ENCODE assay signal across 12 mouse cellular contexts in the genomic region with DNA sequence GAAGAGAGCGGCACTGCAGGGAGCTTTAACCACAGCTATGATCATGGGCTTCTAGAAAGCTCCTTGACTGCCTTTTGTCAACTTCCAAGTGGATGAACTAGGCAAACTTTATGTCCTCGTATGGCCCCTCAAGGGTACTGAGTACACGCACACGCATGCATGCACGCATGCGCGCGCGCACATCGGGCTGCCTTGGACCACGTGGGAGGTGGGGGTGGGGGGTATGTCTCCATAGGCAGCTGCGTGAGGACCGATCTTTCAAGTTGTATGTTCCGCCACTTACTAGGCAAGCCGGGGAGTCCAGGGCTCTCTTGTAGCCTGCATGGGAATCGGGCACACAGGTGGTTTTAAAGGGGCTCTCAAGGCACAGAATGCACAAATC. TPM values are rescaled to one million over a fixed set of nuclear protein-coding genes. Genes with fewer than 3 reads are reported as not detected.
A peak's percentile ranks its signal among the peaks of the same experiment; 100 is the strongest.
DNase-seq lines count a peak whose midpoint lies in the region; ATAC-seq lines count a peak whose summit lies in the region.
"Had no signal": no experiment of that assay in that cellular context is flagged by ENCODE, and none has a peak within 500 bp of the region (broad histone marks: within the 10 kb centered on the region; RNA-seq: fewer than 3 reads in every experiment).

No protein-coding gene starts in this region.

- H3K4me1 ChIP-seq in heart, embryonic 15.5 days (replicated peaks) = peaks cover 13% of the 10 kb centered on the region
- H3K4me1 ChIP-seq in midbrain, embryonic 14.5 days (ENCODE audit: control insufficient read depth, insufficient read depth, low read length) = no peaks in the 10 kb centered on the region
- H3K4me1 ChIP-seq in midbrain, embryonic 11.5 days (ENCODE audit: control insufficient read depth, insufficient read depth, low read length) = peaks cover 4% of the 10 kb centered on the region; the same call in 1 of the 2 replicates
- H3K4me1 ChIP-seq in hindbrain, embryonic 16.5 days (ENCODE audit: control insufficient read depth, insufficient read depth, low read depth, low read length) = peaks cover 4% of the 10 kb centered on the region
- peaks cover 7% of the 10 kb centered on the region for H3K4me1 ChIP-seq in neural tube, embryonic 13.5 days (replicated peaks)

- H3K27ac ChIP-seq in heart, embryonic 15.5 days = no peak overlapping the region
- H3K27ac ChIP-seq in midbrain, embryonic 14.5 days (replicated peaks; ENCODE audit: low read depth, low read length) = no peak overlapping the region
- no peak overlapping the region for H3K27ac ChIP-seq in midbrain, embryonic 11.5 days (ENCODE audit: low read depth, low read length)
- H3K27ac ChIP-seq in hindbrain, embryonic 16.5 days (ENCODE audit: low read depth, low read length) = no peak overlapping the region
- no peak overlapping the region for H3K27ac ChIP-seq in neural tube, embryonic 13.5 days (replicated peaks)
- H3K27ac ChIP-seq: midbrain, embryonic 12.5 days had no signal

- 65% methylated on average over 16 of the region's 16 CpGs for WGBS in heart, embryonic 15.5 days
- 74% methylated on average over 16 of the region's 16 CpGs for WGBS in midbrain, embryonic 14.5 days
- WGBS in midbrain, embryonic 11.5 days = 78% methylated on average over 16 of the region's 16 CpGs
- WGBS in hindbrain, embryonic 16.5 days = 74% methylated on average over 16 of the region's 16 CpGs
- WGBS in neural tube, embryonic 13.5 days = 65% methylated on average over 16 of the region's 16 CpGs

- DNase-seq in heart, postnatal 25 days (ENCODE audit: low spot score) = no peak
- no peak for DNase-seq in midbrain, embryonic 14.5 days
- DNase-seq in midbrain, embryonic 11.5 days (ENCODE audit: low spot score, missing footprints) = no peak
- no peak for DNase-seq in adrenal gland, postnatal 4 days (ENCODE audit: low spot score in 2 of 2)
- DNase-seq in left cerebral cortex, postnatal 25 days (ENCODE audit: low spot score in 2 of 2) = no peak
- DNase-seq: cerebellum, adult 18-20 months; thymus, adult 18-20 months had no signal

- H3K4me2 ChIP-seq in heart, embryonic 15.5 days = peak overlapping the region; percentile 53
- H3K4me2 ChIP-seq in midbrain, embryonic 14.5 days (ENCODE audit: low read length) = peak overlapping the region; percentile 17; the same call in 1 of the 2 replicates
- no peak overlapping the region for H3K4me2 ChIP-seq in midbrain, embryonic 11.5 days
- H3K4me2 ChIP-seq in hindbrain, embryonic 16.5 days (ENCODE audit: low read length) = peak overlapping the region; percentile 38
- H3K4me2 ChIP-seq in neural tube, embryonic 13.5 days = peak overlapping the region; percentile 35
- H3K4me2 ChIP-seq: midbrain, embryonic 12.5 days had no signal

- no peak overlapping the region for H3K9ac ChIP-seq in heart, embryonic 15.5 days
- H3K9ac ChIP-seq in midbrain, embryonic 14.5 days (replicated peaks; ENCODE audit: low read length) = no peak overlapping the region
- H3K9ac ChIP-seq in midbrain, embryonic 11.5 days (ENCODE audit: low read length) = no peak overlapping the region
- H3K9ac ChIP-seq in hindbrain, embryonic 16.5 days (ENCODE audit: low read depth, low read length) = no peak overlapping the region
- no peak overlapping the region for H3K9ac ChIP-seq in neural tube, embryonic 13.5 days
- H3K9ac ChIP-seq: midbrain, embryonic 12.5 days had no signal

- no peak for ATAC-seq in heart, embryonic 15.5 days (replicated peaks; ENCODE audit: insufficient number of reproducible peaks, insufficient read depth, low FRiP score, low read depth)
- ATAC-seq in midbrain, embryonic 14.5 days (ENCODE audit: low FRiP score, low TSS enrichment) = no peak
- no peak for ATAC-seq in midbrain, embryonic 11.5 days (ENCODE audit: low FRiP score)
- no peak for ATAC-seq in hindbrain, embryonic 16.5 days
- no peak for ATAC-seq in neural tube, embryonic 13.5 days (ENCODE audit: low read depth)

- no peaks in the 10 kb centered on the region for H3K9me3 ChIP-seq in heart, embryonic 15.5 days (replicated peaks)
- no peaks in the 10 kb centered on the region for H3K9me3 ChIP-seq in midbrain, embryonic 14.5 days (ENCODE audit: control insufficient read depth, low read length)
- no peaks in the 10 kb centered on the region for H3K9me3 ChIP-seq in midbrain, embryonic 11.5 days (ENCODE audit: control insufficient read depth, low read length)
- no peaks in the 10 kb centered on the region for H3K9me3 ChIP-seq in hindbrain, embryonic 16.5 days (ENCODE audit: control insufficient read depth, low read length)
- H3K9me3 ChIP-seq in neural tube, embryonic 13.5 days = no peaks in the 10 kb centered on the region
- H3K9me3 ChIP-seq: midbrain, embryonic 12.5 days had no signal

- 0 out of 2 replicates have a peak overlapping the region, but pooled peaks have one; percentile 12 for H3K4me3 ChIP-seq in heart, embryonic 15.5 days
- no peak overlapping the region for H3K4me3 ChIP-seq in midbrain, embryonic 14.5 days (replicated peaks; ENCODE audit: low read depth, low read length)
- H3K4me3 ChIP-seq in midbrain, embryonic 11.5 days (ENCODE audit: low read depth, low read length) = no peak overlapping the region
- no peak overlapping the region for H3K4me3 ChIP-seq in hindbrain, embryonic 16.5 days (ENCODE audit: low read length)
- H3K4me3 ChIP-seq in neural tube, embryonic 13.5 days = no peak overlapping the region
- H3K4me3 ChIP-seq: midbrain, embryonic 12.5 days had no signal

- H3K27me3 ChIP-seq in heart, embryonic 15.5 days = no peaks in the 10 kb centered on the region
- no peaks in the 10 kb centered on the region; the same call in 1 of the 2 replicates for H3K27me3 ChIP-seq in midbrain, embryonic 14.5 days (ENCODE audit: control insufficient read depth, insufficient read depth, low read length)
- H3K27me3 ChIP-seq in midbrain, embryonic 11.5 days (ENCODE audit: control insufficient read depth, insufficient read depth, low read length) = no peaks in the 10 kb centered on the region; the same call in 1 of the 2 replicates
- H3K27me3 ChIP-seq in hindbrain, embryonic 16.5 days (replicated peaks; ENCODE audit: control insufficient read depth, insufficient read depth, low read length) = no peaks in the 10 kb centered on the region
- H3K27me3 ChIP-seq in neural tube, embryonic 13.5 days = peaks cover 12% of the 10 kb centered on the region
- H3K27me3 ChIP-seq: CH12.LX had no signal

- intact Hi-C loops in heart, postnatal 25 days (cut with DNase I) = no loop called here
- intact Hi-C loops in left cerebral cortex, postnatal 25 days (cut with DNase I) = loop anchor here (10.0 kb wide), 1 partner anchor 526 kb away; no protein-coding TSS in a partner anchor

- no peaks in the 10 kb centered on the region for H3K36me3 ChIP-seq in heart, embryonic 15.5 days
- no peaks in the 10 kb centered on the region for H3K36me3 ChIP-seq in midbrain, embryonic 14.5 days (ENCODE audit: control insufficient read depth, insufficient read depth, low read length)
- no peaks in the 10 kb centered on the region for H3K36me3 ChIP-seq in midbrain, embryonic 11.5 days (ENCODE audit: control insufficient read depth, insufficient read depth, low read length)
- H3K36me3 ChIP-seq in hindbrain, embryonic 16.5 days (ENCODE audit: control insufficient read depth, insufficient read depth, low read length) = no peaks in the 10 kb centered on the region
- no peaks in the 10 kb centered on the region for H3K36me3 ChIP-seq in neural tube, embryonic 13.5 days
- H3K36me3 ChIP-seq: midbrain, embryonic 12.5 days had no signal

RNA-seq across cellular contexts. Expression of a gene that starts 25.7 kb away (rescaled TPM):
- 2.1 and 2.6 TPM in 2 replicates for polyA plus RNA-seq in heart, embryonic 15.5 days (2015; fragmentation: Nextera tagmentation; extraction: Ambion mirVana)
- total RNA-seq in heart, postnatal 25 days (2021) = 1 to 10 TPM; 5.8 to 6.2 TPM
- polyA plus RNA-seq in midbrain, embryonic 14.5 days (2014; fragmentation: Nextera tagmentation; extraction: Ambion mirVana) = not detected in 2 replicates
- 2.0 TPM in 1 of 2 replicates, not detected in the other for polyA plus RNA-seq in midbrain, embryonic 11.5 days (2014; fragmentation: Nextera tagmentation; extraction: Ambion mirVana)
- polyA plus RNA-seq in hindbrain, embryonic 16.5 days (2015; fragmentation: Nextera tagmentation; extraction: Ambion mirVana) = 3.9 and 5.3 TPM in 2 replicates
- polyA plus RNA-seq in neural tube, embryonic 13.5 days (2015; fragmentation: Nextera tagmentation; extraction: Ambion mirVana) = 0.74 and 4.3 TPM in 2 replicates
- total RNA-seq in adrenal gland, postnatal 4 days (2021) = 1 to 10 TPM; 4.3 to 6.5 TPM
- total RNA-seq in left cerebral cortex, postnatal 25 days (2021) = 10 to 100 TPM; 17.8 to 18.5 TPM
